Mouse (Mus musculus) urinary bladder, postnatal 14 days (tissue): ENCODE results near the gene Ctrl.
A peak's percentile ranks its signal among the peaks of the same experiment; 100 is the strongest.
"Not testable (repeated sequence)": the region's sequence is repeated elsewhere in the genome, so short reads cannot be mapped to it uniquely, and the experiment has no call there.

ENCODE experiments used
- DNase-seq: peaks from one replicate; pipeline ENCODE4 v3.0.0; 2021; ENCODE audit warnings: low spot score

Ctrl gene

DNA sequence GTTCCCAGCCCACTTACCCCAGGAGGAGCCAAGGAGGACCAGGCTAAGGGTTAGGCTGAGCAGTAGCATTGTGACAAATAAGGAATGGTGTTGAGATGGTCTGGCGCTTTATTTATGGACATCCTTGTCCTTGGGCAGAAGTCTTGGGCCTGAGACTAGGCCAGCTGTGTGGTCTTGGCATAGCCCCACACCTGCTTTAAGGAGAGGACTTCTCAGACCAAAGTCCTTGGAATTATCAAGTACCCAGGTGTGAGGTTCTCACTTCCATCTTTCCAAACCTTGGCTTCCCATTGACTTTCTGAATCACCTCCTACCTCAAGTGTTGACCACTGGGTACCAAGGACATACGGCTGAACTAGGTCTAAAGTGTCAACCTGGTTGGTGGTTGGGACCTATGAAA is at the start of gene Ctrl:
Ctrl (minus strand) TSS at position 101 of the 400 bp plus-strand sequence.
- no peak for DNase-seq

DNA sequence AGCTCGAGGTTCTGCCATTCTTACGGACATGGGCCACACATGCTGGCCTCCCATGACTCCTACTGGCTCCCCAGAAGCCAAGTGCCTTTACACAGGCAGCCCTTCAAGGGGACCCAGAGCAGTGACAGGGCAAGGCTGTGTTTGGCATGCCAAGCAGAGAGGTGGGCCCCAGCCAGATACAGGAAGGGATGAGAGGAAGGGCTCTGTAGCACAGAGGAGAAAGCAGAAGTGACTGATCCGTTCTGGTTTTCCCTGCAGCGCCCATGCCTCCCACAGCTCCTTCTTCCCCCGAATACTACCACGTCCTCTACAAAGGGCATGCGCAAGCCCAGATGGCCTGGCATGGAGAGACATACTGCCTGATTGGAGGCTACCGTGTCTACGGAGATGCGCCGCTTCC is 49.7 kb upstream of the Ctrl start:
- not testable (repeated sequence) for DNase-seq

DNA sequence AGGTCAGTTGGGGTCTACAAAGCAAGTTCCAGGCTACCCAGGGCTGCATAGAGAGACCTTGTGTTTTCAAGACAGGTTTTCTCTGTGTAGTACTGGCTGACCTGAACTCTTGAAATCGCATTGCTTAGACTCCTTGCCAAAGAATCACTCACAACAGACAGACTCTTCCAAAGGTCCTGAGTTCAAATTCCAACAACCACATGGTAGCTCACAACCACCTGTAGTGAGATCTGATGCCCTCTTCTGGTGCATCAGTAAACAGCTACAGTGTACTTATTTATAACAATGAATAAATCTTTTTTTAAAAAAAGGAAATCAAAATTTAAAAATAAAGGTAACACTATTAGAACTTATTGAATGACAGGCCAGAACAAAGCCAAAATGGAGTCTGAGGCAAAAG is 47.5 kb upstream of the Ctrl start:
- DNase-seq = no peak

DNA sequence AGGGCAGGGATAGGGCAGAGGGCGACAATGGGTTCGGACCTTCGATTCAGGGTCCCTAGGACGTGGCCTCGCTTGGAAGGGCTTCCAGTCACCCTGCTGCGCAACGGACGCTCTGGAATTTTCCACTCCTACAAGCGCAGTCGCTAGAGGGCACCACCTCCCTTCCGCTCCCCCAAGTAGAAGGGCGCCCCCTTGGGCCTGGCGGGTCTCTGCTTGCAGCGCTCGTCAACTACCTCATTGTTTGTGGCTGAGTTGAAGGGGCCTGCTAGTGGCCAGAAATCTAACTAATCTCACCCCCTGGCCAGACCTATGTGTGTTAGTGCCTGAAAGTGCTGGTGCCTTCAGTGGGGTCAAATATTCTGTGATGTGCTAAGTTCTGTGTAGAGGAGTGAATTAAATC is 45.7 kb upstream of the Ctrl start, which contains the start of gene Dpep3:
Dpep3 (minus strand) TSS at position 105 of the 400 bp plus-strand sequence.
- no peak for DNase-seq

DNA sequence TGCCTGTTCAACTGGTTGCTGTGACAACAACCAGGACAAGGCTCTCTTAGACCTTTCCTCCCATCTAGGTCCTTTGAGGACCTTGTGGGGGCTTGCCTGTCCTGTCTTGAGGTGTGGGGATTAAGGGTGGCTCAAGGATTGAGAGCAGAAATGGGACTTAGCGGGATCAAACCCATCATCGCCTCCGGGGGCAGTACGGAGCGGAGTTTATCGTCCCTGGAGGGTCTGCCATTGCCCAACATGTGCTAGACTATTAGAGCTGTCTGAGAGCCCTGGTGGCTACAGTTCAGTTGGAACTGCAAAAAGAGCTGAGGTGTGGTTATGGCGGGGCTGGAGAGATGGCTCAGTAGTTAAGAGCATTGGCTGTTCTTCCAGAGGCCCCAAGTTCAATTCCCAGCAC is 41.7 kb upstream of the Ctrl start:
- DNase-seq = no peak

DNA sequence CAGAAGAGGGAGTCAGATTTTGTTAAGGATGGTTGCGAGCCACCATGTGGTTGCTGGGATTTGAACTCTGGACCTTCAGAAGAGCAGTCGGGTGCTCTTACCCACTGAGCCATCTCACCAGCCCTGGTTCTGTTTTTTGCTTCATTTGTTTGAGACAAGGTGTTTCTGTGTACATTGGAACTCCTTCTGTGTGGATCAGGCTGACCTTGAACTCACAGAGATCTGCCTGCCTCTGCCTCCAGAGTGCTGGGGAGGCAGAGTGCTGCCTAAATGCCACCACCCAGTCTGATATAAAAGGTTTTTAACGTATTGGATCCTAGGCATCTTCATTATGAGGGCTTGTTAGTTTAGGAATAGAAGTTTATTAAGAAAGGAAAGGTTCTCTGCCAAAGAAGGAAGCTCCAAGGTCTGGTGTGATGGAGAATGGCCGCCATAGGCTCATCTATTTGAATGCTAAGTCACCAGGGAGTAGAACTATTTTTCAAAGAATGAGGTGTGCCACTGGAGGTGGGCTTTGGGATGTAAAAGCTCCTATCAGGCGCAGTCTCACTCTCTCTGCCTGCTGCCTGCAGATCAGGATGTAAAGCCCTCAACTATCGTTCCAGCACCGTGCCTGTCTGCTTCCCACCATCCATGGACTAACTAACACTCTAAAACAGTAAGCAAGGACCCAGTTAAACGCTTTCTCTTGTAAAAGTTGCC is 37.5 kb upstream of the Ctrl start:
- DNase-seq = no peak

DNA sequence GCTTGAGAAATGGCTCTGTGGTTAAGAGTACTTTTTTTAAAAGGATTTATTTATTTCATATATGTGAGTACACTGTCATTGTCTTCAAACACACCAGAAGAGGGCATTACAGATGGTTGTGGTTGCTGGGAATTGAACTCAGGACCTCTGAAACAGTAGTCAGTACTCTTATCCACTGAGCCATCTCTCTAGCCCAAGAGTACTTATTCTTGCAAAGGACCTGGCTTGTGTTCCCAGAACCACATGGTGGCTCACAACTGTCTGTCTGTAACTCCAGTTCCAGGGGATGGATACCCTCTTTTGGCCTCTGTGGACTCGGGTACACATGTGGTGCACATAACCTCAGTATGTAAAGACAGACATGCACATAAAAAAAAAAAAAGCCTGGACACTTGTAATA is 35.7 kb upstream of the Ctrl start:
- DNase-seq = no peak

DNA sequence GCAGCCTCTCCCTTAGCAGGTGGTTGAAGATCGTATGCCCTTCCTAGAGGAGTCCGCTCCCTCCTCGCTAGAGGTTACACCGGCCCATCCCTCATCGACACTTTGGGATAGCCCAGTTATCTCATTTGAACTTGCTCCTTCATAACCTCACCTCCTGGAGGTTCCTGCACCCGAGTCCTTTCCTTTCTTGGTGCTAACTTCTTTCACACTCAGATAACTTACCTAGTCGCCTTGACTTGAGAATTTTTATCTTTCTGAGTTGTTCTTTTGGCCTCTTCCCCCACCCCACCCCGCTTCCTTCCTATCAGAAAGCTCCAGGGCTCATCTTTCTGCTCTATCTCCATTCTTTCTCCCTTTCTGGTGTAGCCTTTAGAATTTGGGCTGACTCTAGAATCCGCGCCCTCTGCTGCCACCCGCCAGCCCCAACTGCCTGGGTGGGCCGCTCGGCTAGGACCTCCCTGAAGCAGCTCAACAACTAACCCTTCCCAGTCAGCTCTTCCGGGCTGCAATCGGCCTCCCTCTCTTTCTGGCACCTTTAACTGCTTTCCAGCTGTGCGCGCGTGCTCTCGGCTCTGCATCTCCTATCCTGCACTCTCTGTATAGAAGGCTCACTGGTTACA is 33.1 kb upstream of the Ctrl start:
- peak; percentile 47 for DNase-seq

DNA sequence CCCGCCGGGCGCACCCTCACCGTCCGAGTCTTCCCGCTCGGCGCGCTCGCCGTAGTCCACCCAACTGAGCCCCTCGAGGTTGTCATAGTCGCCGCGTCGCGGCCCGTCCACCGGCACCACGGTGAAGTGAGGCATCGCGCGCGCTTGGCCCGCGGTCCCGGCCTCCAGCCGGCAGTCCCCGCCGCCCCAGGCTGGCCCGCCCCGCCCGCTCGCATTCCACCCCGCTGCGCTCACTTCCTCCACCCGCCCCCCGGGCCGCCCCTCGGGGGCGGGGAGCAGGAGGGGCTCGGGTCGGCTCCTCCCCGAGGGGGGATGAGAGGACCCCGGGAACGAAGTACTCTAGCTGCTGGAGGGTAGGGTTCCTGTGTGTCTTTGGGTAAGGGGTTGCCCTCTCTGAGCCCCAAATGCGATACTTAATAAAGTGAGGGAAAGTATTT is 32.3 kb upstream of the Ctrl start, which contains the start of gene Slc12a4:
Slc12a4 (minus strand) TSS at position 193 of the 437 bp plus-strand sequence.
- peak; percentile 80 for DNase-seq

DNA sequence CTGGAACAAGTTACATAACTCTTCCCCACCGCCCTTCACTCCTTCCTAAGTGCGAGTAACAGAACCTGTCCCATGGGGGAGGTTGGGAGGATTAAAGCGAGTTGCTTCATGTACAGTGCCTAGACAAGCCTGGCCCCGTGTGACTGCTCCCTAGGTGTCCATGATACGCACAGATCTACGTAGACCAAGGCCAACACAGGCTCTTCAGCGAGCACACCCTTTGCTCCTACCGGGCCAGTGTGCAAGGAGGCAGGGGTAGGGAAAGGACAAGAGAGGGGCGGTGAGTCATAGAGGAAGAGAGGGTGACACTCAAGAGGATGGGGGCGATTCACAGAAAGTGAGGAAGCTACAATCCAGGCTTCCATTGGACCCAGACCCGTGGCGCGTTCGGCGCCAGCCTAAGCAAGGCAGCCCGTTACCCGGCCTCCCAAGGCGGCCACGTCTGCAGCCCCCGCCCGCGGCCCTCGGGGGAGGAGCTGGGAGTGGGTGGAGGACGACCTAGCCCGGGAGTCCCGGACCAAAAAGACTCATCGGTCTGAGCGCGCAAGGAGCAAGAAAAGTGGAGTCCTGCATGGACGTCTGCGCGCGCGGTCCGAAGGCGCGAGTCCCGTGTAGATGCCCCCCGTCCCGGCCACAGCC is 31.7 kb upstream of the Ctrl start:
- peak; percentile 61 for DNase-seq

DNA sequence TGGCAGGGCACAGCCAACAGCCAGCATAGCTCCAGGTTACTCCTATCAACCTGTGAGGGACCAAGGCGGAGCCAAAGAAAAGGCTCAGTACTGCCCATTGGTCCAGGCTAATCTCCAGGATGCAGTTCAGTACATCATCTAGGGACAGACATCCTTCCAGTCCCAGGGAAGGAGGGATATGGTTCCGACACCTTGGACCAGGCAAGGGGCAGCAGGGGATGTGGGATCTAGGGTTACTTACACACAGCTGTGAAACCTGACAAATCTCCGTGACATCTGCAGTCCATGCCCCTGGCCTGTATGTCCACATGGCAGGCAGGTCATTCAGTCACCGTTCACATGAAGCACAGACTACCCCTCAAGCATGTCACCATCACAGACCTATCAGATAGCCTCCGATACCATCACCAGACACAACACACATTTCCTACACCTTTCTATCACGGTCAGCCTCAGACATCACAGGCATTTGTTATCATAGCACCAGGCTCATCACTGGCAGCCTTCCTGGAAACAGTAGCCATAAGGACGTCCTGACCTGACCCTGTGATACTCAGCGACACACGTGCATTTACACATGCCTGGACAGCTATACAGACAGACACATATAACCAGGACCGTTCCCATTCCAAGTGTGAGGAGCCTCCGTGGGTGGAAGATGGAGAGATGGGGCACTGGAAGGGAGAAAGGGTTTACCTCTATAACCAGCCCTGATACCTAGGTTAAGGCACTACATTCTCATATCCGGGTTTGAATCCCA is 31.0 kb upstream of the Ctrl start:
- no peak for DNase-seq

DNA sequence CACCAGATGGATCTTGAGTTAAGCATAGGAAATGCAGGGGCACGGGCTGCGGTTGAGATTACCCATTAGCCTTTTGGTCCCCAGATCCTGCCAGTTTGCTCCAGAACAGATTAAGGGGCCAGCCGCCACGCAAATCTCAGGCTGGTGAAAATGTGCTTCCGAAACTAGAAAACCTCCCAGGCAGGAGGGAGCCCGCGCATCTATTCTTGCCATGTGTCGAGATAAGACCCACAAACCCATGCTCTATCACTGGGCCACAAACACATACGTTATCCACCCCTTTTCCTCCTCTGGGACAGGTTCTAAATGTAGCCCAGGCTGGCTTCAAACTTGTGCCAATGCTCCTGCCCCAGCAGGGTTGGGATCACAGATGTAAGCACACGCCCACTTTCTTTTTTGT is 27.9 kb upstream of the Ctrl start:
- no peak for DNase-seq

DNA sequence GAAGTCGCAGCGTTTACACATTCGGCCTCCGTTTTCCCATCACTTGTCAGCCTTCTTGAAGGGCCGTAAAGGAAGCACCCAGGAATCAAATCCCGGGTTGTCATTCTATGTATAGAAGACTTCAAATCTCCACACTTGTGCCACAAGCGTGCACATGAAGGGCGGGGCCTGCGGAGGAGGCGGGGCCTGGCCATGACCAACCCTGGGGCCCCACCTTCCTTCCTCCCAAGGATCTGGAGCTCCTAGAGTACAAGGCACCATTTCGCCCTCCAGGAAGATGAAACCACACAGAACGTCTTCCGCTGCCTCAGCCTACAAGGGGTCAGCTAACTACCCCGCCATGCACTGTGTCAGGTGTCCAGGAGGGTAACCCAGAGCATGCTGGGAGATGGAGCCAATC is 27.4 kb upstream of the Ctrl start:
- DNase-seq = no peak

DNA sequence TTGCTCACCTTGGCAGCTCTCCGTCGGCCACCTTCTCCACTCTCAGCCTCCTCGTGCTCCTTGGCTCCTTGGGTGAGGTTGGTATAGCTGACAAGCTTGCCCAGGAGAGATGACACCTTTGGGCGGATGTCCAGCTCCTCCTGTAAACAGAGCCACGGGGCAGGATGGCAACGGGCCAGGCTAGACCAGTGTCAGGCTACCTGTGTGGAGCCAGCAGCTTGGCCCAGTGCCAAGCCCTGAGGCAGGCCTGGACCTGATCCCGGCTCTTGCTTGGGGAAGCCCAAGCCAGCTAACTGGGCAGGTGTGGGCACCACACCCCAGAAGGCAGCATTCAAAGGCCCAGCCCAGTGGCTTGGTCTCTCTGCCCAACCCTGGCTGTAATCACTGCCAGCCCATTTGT is 25.7 kb upstream of the Ctrl start:
- DNase-seq = peak; percentile 95

DNA sequence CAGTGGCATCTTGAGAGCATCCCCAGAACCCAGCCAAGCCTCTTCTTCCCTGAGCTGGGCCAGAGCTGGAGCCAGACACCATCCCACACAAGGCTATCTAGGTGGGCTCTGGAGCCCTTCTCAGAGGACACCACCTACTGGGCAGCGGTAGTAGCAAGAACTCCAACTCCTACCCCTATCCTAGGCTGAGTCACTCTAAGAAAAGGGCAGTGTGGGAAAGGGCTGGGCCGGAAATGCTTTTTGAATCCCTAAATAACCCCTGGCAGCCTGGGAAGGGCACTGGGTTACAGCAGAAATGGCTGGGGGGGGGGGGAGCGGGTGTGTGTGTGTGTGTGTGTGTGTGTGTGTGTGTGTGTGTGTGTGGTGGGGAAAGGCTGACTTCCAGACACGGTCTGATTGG is 24.2 kb upstream of the Ctrl start:
- no peak for DNase-seq

DNA sequence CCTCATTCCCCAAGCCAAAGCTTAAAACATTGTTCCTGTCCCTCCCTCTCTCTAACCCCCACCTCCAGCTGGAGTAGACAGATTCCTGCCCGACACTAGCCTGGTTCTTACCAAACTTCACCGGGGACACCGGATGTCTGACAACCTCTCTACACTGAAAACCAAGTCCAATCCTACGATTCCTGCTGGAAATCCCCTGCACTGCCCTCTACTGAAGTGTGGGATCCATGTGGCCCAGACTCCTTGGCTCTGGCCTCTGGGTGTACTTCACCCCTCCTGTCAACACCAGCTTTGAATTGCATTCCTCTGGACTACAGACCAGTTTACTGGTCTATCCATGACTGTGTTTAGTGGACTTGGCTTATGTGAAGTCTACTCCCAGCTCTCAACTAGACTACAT is 22.9 kb upstream of the Ctrl start:
- no peak for DNase-seq

DNA sequence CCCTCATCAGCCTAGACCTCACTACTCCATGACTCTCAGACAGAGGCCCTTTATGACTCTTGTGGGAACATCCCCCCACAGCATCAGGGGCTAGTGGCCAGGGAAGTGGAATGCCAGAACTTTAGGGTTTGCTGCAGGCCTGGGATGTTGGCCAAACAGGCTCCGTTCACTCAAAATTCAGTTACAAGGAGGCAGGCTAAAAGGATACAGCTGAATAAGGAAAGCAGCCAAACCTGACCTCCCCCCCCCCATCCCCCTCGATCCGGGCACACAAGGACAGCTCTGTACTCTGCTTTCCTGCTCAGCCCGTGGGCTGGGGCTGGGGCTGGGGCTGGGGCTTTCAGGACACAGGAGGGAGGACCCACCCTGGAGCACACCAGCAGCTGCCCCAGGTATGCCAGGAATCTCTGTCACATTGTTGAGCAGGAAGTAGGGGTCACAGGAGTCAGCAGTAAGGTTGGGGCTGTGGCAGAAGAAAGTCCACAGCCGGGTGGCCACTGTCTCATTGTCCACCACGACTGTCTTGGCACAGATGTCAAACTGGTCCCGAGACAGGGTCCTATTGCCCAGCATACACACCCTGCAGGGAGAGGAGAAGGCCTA is 17.5 kb upstream of the Ctrl start:
- peak; percentile 40 for DNase-seq

DNA sequence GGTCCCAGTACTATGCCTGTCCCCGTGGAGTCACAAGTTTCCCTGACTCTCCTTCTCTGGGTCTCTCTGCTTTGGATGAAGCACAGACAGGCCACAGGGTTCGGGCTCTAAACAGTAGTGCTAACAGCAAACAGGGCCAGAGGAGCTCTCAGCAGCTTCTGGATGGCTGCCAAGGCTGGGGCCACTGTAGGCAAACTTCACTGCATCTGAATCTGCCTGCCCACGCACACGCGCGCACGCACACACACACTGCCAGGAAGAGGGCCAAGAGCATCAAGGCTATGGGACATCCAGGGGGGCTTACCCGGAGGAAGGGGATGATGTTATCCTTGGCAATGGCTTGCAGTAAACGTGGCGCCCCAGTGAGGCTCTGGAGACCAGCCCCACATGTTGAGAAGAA is 15.7 kb upstream of the Ctrl start:
- peak; percentile 56 for DNase-seq

DNA sequence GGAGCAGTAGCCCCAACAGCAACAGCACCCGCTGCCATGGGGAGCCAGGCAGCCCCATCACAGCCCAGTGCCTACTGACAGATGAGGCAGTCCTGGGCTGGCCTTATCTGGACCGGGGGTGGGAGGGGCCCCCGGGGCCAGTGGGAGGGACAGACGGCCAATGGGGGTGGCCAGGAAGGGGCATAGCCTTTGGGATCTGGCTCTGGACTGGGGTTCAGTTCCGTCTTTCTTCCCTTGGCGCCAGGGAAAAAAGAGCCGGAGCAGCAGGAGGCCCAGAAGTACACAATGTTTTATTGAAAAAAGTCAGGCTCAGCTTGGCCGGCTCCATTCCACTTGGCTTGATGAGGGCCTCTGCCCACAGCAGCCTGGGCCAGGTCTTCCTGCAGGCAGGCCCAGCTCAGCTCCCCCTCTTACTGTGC is 9.7 kb upstream of the Ctrl start, which contains the start of gene Lcat:
Lcat (minus strand) TSS at position 62 of the 419 bp plus-strand sequence.
- DNase-seq = no peak

DNA sequence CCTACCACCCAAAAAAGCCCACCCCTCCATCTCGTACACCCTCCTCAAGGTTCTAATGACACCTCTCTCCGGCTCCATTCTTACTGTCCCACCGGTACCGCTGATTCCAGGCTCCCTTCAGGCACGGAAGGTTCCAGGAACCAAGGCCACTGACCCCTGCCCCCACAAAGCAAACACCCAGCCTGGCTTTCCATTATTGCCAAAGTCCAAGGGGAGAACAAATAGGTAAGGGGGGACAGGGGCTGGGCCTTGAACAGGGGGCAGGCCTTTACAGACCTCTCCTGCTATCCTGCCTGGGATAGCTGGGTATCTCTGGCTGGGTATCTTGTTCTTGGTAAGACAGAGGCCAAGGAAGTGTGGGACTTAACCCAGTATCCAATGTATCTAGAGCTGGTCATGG is 8.9 kb upstream of the Ctrl start:
- no peak for DNase-seq

DNA sequence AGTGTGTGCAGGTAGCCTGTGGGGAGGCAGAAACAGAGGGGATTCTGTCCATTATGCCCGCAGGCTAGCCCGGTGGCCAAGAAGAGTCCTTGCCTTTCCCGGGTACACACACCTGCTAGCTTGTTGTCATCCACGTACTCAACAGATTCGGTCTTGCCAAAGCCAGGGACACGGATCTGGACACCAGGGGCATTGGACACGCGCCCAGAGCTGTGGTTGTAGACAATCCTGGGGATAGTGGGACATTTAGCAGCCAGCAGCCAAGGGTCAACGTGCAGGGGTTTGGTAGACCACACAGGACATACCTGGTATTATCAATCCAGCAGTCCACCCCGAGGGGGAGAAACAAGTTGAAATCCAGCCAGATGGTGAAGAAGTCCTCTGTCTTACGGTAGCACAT is 8.4 kb upstream of the Ctrl start:
- DNase-seq = no peak

DNA sequence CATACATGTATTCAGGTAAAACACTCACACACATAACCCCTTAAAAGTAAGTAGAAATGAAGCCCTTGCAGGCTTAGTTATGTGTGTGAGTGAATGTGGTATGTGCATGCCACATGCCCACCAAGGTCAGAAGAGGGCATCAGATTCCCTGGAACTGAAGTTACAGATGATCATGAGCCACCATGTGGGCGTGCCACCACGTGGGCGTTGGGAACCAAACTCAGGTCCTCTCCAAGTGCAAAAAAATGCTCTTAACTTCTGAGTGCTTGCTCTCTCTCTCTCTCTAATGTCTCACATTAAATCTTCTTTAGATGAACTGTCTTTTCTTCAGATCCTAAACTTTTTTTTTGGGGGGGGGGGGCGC is 4.6 kb upstream of the Ctrl start, which contains the start of gene Psmb10:
Psmb10 (minus strand) TSS at position 139 of the 364 bp plus-strand sequence.
- no peak for DNase-seq
